Mouse (Mus musculus): ENCODE results near the gene AI481877.
"Not testable (repeated sequence)": the region's sequence is repeated elsewhere in the genome, so short reads cannot be mapped to it uniquely, and the experiment has no call there.

Gene AI481877

GRCm38 (mm10) chr4:59138507-59139033 lies at the start of gene AI481877:
Gene AI481877 (minus strand): TSS chr4:59138983.
- not testable (repeated sequence) for DNase-seq

- no peak for DNase-seq
Observed at GRCm38 (mm10) chr4:59188474-59188801, 49.7 kb upstream of the AI481877 start.

- DNase-seq = peak; percentile 22 to 48
Observed at GRCm38 (mm10) chr4:59187289-59187688, 48.5 kb upstream of the AI481877 start.

GRCm38 (mm10) chr4:59185671-59186070 lies 46.9 kb upstream of the AI481877 start:
- DNase-seq = no peak

GRCm38 (mm10) chr4:59181320-59182271 lies 42.8 kb upstream of the AI481877 start:
- no peak for DNase-seq

GRCm38 (mm10) chr4:59177566-59177965 lies 38.8 kb upstream of the AI481877 start:
- no peak for DNase-seq

- DNase-seq = no peak
Observed at GRCm38 (mm10) chr4:59175929-59176328, 37.1 kb upstream of the AI481877 start.

GRCm38 (mm10) chr4:59175003-59175402 lies 36.2 kb upstream of the AI481877 start:
- peak in 1 of 2 experiments; percentile 20 for DNase-seq

- DNase-seq = no peak
Observed at GRCm38 (mm10) chr4:59173181-59173922, 34.6 kb upstream of the AI481877 start.

GRCm38 (mm10) chr4:59172616-59173015 lies 33.8 kb upstream of the AI481877 start:
- DNase-seq = no peak

- DNase-seq = no peak
Observed at GRCm38 (mm10) chr4:59169981-59170380, 31.2 kb upstream of the AI481877 start.

GRCm38 (mm10) chr4:59167251-59167847 lies 28.6 kb upstream of the AI481877 start:
- no peak for DNase-seq

GRCm38 (mm10) chr4:59164034-59164433 lies 25.3 kb upstream of the AI481877 start:
- no peak for DNase-seq

GRCm38 (mm10) chr4:59160959-59161670 lies 22.3 kb upstream of the AI481877 start:
- no peak for DNase-seq

- no peak for DNase-seq
Observed at GRCm38 (mm10) chr4:59160289-59160688, 21.5 kb upstream of the AI481877 start.

GRCm38 (mm10) chr4:59157654-59158053 lies 18.9 kb upstream of the AI481877 start:
- no peak for DNase-seq

- peak; percentile 18 to 36 for DNase-seq
Observed at GRCm38 (mm10) chr4:59156897-59157592, 18.3 kb upstream of the AI481877 start.

GRCm38 (mm10) chr4:59151953-59152352 lies 13.2 kb upstream of the AI481877 start:
- DNase-seq = no peak

- no peak for DNase-seq
Observed at GRCm38 (mm10) chr4:59150907-59151306, 12.1 kb upstream of the AI481877 start.

- no peak for DNase-seq
Observed at GRCm38 (mm10) chr4:59149043-59149442, 10.3 kb upstream of the AI481877 start.

GRCm38 (mm10) chr4:59128935-59129334 lies 9.8 kb downstream of the AI481877 start:
- no peak for DNase-seq

- no peak for DNase-seq
Observed at GRCm38 (mm10) chr4:59125053-59125452, 13.7 kb downstream of the AI481877 start.
